Mouse (Mus musculus) heart, embryonic 13.5 days (tissue): ENCODE data around the gene Fbxo3. TPM values are rescaled to one million over a fixed set of nuclear protein-coding genes. Genes with fewer than 3 reads are reported as not detected.

Experiments used
- ATAC-seq: fragments of 200-750 bp; cut with Nextera tagmentation; 2 replicates; pipeline ENCODE4 v1.8.0; 2017; ENCODE audit warnings: moderate TSS enrichment; ENCODE audit not compliant: insufficient number of reproducible peaks, low FRiP score, low TSS enrichment; ENCODE audit errors: extremely low read depth
- H3K27ac ChIP-seq: fragments of 300-500 bp; sonication (generic); replicated peaks from 2 replicates; pipeline ENCODE4 v1.5.1; 2015; ENCODE audit warnings: moderate library complexity, mild to moderate bottlenecking, inconsistent platforms
- H3K27me3 ChIP-seq: fragments of 300-500 bp; sonication (generic); replicated peaks from 2 replicates; pipeline ENCODE4 v1.6.1; 2015; ENCODE audit warnings: mild to moderate bottlenecking, inconsistent platforms
- H3K36me3 ChIP-seq: fragments of 300-500 bp; sonication (generic); 2 replicates; pipeline ENCODE4 v1.6.1; 2015; ENCODE audit warnings: mild to moderate bottlenecking, inconsistent platforms
- H3K4me1 ChIP-seq: fragments of 300-500 bp; sonication (generic); 2 replicates; pipeline ENCODE4 v1.6.1; 2015; ENCODE audit warnings: inconsistent platforms
- H3K4me2 ChIP-seq: fragments of 300-500 bp; sonication (generic); 2 replicates; pipeline ENCODE4 v1.6.1; 2015; ENCODE audit warnings: inconsistent platforms, mild to moderate bottlenecking, moderate library complexity
- H3K4me3 ChIP-seq: fragments of 300-500 bp; sonication (generic); 2 replicates; pipeline ENCODE4 v1.5.1; 2015; ENCODE audit warnings: moderate library complexity, mild to moderate bottlenecking, inconsistent platforms
- H3K9ac ChIP-seq: fragments of 300-500 bp; sonication (generic); 2 replicates; pipeline ENCODE4 v1.6.1; 2015; ENCODE audit warnings: inconsistent platforms, mild to moderate bottlenecking, moderate library complexity
- H3K9me3 ChIP-seq: fragments of 300-500 bp; sonication (generic); 2 replicates; pipeline ENCODE4 v1.6.1; 2016; ENCODE audit warnings: inconsistent platforms
- WGBS: fragments of 180-500 bp; shearing (Covaris S2); methylation state at CpG from one replicate; pipeline ENCODE4 v1.1.7; 2015; ENCODE audit warnings: mixed read lengths; 5-methylcytosine and 5-hydroxymethylcytosine counted together
- polyA plus RNA-seq: library from polyadenylated mRNA; unstranded; fragments of >200 nt; fragmentation: Nextera tagmentation; extraction: Ambion mirVana; gene quantifications from 2 replicates; pipeline ENCODE4 v1.2.1, GENCODE M21; 2015

Gene Fbxo3
- polyA plus RNA-seq, 1 experiment from 2014 or later, result 37.2 TPM

DNA sequence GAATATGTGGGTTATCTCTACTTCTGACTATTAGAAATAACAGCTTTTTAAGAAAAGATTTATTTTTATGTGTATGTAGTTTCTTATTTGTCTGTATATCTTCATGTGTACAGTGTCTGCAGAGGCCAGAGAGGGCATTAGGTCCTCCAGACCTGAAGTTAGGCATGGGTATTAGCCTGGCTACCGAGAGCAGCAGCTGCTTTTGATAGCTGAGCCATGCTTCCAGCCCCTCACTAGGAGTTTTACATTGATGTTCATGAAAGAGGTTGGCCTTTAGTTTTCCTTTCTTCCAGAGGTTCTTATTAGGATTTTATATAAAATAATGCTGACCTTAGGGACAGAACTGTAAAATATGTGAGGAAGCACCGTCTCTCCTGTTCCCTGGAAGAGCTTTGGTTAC, 10.7 kb downstream of the Fbxo3 start:
- WGBS, result 70% methylated on average over 2 of the region's 2 CpGs
- Histone ChIP-seq H3K27ac (no peak overlapping the region), H3K4me3 (no peak overlapping the region), H3K9ac (no peak overlapping the region), H3K9me3 (no peaks in the 10 kb centered on the region), H3K36me3 (peaks cover 77% of the 10 kb centered on the region), H3K27me3 (no peaks in the 10 kb centered on the region), H3K4me1 (0 out of 2 replicates have a peak, but pooled peaks cover 4% of the 10 kb centered on the region), H3K4me2 (no peak overlapping the region)
- no peak for ATAC-seq

- peaks cover 68% of the 10 kb centered on the region for H3K36me3 ChIP-seq
- no peak for ATAC-seq
- 60% methylated on average over 5 of the region's 5 CpGs for WGBS
Measured at GRCm38 (mm10) chr2:104041632-104042031, 14.1 kb downstream of the Fbxo3 start.

DNA sequence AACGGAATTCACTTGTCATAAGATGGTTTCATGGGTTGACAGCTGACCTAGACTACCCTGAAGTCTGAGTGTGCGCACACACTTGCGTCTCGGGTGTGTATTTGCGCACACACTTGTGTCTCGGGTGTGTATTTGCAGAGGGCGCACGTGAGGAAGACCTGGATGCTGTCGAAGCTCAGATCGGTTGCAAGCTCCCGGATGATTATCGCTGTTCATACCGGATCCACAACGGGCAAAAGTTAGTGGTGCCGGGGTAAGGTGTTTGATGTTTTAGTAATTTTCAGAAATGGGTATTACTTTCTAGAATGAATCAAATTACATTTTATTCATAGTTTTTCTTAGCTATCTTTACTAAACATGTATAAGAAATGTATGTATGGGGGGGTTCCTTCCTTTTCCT, 15.2 kb downstream of the Fbxo3 start:
- H3K27ac ChIP-seq, result no peak overlapping the region
- H3K9me3 ChIP-seq, result no peaks in the 10 kb centered on the region
- no peak overlapping the region for H3K4me3 ChIP-seq
- ATAC-seq, result no peak
- no peak overlapping the region for H3K4me2 ChIP-seq
- H3K36me3 ChIP-seq, result peaks cover 64% of the 10 kb centered on the region
- no peaks in the 10 kb centered on the region for H3K27me3 ChIP-seq
- WGBS, result 92% methylated on average over 15 of the region's 15 CpGs
- no peak overlapping the region for H3K9ac ChIP-seq
- H3K4me1 ChIP-seq, result peaks cover 6% of the 10 kb centered on the region; the same call in 1 of the 2 replicates

More at GRCm38 (mm10) chr2:104041632-104042031, 14.1 kb downstream of the Fbxo3 start:
- peaks cover 6% of the 10 kb centered on the region; the same call in 1 of the 2 replicates for H3K4me1 ChIP-seq
- H3K9ac ChIP-seq, result no peak overlapping the region
- H3K9me3 ChIP-seq, result no peaks in the 10 kb centered on the region
- no peaks in the 10 kb centered on the region for H3K27me3 ChIP-seq
- no peak overlapping the region for H3K27ac ChIP-seq
- no peak overlapping the region for H3K4me3 ChIP-seq
- no peak overlapping the region for H3K4me2 ChIP-seq

DNA sequence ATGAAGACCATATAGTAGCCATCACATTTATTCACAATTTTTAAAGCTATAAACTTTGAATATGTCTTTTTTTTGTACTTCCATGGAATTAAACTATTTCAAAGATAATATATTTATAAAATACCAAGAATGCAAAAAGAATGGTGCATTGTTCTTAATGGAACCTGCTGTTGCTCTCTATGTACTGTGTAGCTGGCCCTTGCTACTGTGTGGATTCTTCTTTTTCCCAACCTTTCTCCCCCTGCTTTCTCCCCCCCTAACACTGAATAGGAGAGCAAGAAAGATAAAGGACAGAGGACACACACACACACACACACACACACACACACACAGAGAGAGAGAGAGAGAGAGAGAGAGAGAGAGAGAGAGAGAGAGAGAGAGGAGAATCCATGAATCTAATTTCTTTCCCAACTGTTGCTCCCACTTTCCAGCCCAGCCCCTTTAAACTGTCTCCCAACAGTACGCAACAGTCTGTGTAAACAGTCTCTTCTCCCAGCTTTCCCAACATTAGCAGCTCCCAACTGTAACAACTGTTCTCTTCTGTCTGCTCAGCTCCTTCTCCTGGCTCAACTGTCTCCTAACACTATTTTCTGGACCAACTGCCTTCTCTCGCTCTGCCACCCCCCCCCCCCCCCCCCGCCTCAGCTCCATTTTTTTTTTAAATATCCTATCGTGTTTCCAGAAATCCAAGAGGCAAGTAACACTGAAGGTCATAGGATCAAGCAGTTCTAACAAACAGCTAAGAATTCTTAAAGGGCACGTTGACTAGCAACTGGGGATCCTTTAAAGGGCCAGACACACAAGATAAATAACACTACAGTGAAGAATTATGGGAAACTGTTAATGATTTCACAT, 16.3 kb downstream of the Fbxo3 start:
- Histone ChIP-seq H3K9ac (no peak overlapping the region), H3K4me3 (no peak overlapping the region), H3K36me3 (peaks cover 66% of the 10 kb centered on the region), H3K4me1 (peaks cover 6% of the 10 kb centered on the region; the same call in 1 of the 2 replicates), H3K9me3 (no peaks in the 10 kb centered on the region), H3K4me2 (no peak overlapping the region), H3K27ac (no peak overlapping the region), H3K27me3 (no peaks in the 10 kb centered on the region)
- 60% methylated on average over 4 of the region's 5 CpGs for WGBS
- no peak for ATAC-seq

- no peaks in the 10 kb centered on the region for H3K9me3 ChIP-seq
- ATAC-seq, result no peak
- peaks cover 64% of the 10 kb centered on the region for H3K36me3 ChIP-seq
- WGBS, result 42% methylated on average over 1 of the region's 1 CpGs
- H3K9ac ChIP-seq, result no peak overlapping the region
- H3K4me3 ChIP-seq, result no peak overlapping the region
- H3K27ac ChIP-seq, result no peak overlapping the region
- no peak overlapping the region for H3K4me2 ChIP-seq
- H3K4me1 ChIP-seq, result peaks cover 6% of the 10 kb centered on the region; the same call in 1 of the 2 replicates
- no peaks in the 10 kb centered on the region for H3K27me3 ChIP-seq
Measured at GRCm38 (mm10) chr2:104044479-104045080, 17.1 kb downstream of the Fbxo3 start.

DNA sequence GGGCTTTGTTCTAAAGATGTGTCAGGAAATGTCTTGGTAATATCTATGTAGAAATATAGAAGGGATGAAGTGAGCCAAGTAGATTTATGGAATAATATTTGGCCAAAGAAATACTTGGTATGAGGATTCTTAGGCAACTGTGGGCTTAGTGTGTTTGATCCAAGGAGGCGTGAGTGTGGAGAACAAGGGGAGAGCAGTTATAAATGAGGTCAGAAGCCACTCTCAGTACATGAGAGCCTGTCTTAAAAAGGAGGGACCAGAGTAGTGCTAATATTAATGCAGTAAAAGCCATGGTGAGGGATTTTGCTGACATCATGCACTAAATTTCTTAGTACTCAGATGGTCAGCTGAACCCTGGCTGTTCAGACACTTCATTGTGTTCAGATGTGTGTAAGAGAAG, 30.9 kb downstream of the Fbxo3 start:
- WGBS, result 82% methylated on average over 1 of the region's 1 CpGs
- no peak overlapping the region for H3K4me2 ChIP-seq
- no peak for ATAC-seq

DNA sequence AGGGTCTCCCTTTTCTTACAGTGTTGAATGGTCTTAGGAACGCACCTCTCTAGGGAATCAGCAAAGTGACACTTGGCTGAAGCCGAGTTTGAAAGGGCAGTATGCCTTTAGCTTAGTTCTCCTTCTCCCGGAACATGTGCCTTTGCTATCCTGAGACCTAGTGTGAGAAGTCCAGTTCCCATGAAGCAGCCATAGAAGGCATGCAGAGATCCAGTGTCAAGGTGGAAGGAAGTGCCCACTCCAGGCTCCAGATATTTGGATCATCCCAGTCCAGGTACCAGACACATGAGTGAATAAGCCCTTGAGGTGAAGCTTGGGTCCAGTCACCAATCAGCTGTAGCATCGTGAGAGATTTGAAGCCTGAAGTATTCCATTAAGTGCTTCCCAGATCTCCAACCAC, 31.4 kb downstream of the Fbxo3 start:
- no peaks in the 10 kb centered on the region for H3K4me1 ChIP-seq
- no peaks in the 10 kb centered on the region for H3K9me3 ChIP-seq
- H3K27me3 ChIP-seq, result no peaks in the 10 kb centered on the region
- H3K4me3 ChIP-seq, result no peak overlapping the region
- no peak overlapping the region for H3K4me2 ChIP-seq
- ATAC-seq, result no peak
- peaks cover 73% of the 10 kb centered on the region for H3K36me3 ChIP-seq
- H3K9ac ChIP-seq, result no peak overlapping the region
- no peak overlapping the region for H3K27ac ChIP-seq
- WGBS, result 92% methylated on average over 4 of the region's 4 CpGs

More for the DNA sequence above, 30.9 kb downstream of the Fbxo3 start:
- Histone ChIP-seq H3K27me3 (no peaks in the 10 kb centered on the region), H3K9me3 (no peaks in the 10 kb centered on the region), H3K27ac (no peak overlapping the region), H3K4me1 (no peaks in the 10 kb centered on the region), H3K4me3 (no peak overlapping the region), H3K36me3 (peaks cover 75% of the 10 kb centered on the region), H3K9ac (no peak overlapping the region)

- no peak for ATAC-seq
- Histone ChIP-seq H3K4me3 (no peak overlapping the region), H3K9me3 (no peaks in the 10 kb centered on the region), H3K9ac (no peak overlapping the region), H3K4me1 (no peaks in the 10 kb centered on the region), H3K36me3 (peaks cover 64% of the 10 kb centered on the region), H3K4me2 (no peak overlapping the region), H3K27ac (no peak overlapping the region), H3K27me3 (no peaks in the 10 kb centered on the region)
- 77% methylated on average over 10 of the region's 10 CpGs for WGBS
Measured at GRCm38 (mm10) chr2:104059786-104060185, 32.3 kb downstream of the Fbxo3 start.

- WGBS, result 96% methylated on average over 6 of the region's 6 CpGs
- H3K36me3 ChIP-seq, result peaks cover 53% of the 10 kb centered on the region
- no peak for ATAC-seq
- no peaks in the 10 kb centered on the region for H3K27me3 ChIP-seq
- no peak overlapping the region for H3K4me3 ChIP-seq
- H3K4me2 ChIP-seq, result no peak overlapping the region
- H3K27ac ChIP-seq, result no peak overlapping the region
- H3K9me3 ChIP-seq, result no peaks in the 10 kb centered on the region
- no peak overlapping the region for H3K9ac ChIP-seq
- H3K4me1 ChIP-seq, result no peaks in the 10 kb centered on the region
Measured at GRCm38 (mm10) chr2:104060996-104061395, 33.5 kb downstream of the Fbxo3 start.

- no peak overlapping the region for H3K4me2 ChIP-seq
- H3K36me3 ChIP-seq, result peaks cover 50% of the 10 kb centered on the region
- H3K4me3 ChIP-seq, result no peak overlapping the region
- H3K4me1 ChIP-seq, result no peaks in the 10 kb centered on the region
- no peaks in the 10 kb centered on the region for H3K27me3 ChIP-seq
- no peak overlapping the region for H3K27ac ChIP-seq
- no peak for ATAC-seq
- H3K9me3 ChIP-seq, result no peaks in the 10 kb centered on the region
- H3K9ac ChIP-seq, result no peak overlapping the region
Measured at GRCm38 (mm10) chr2:104062665-104063064, 35.1 kb downstream of the Fbxo3 start.

GRCm38 (mm10) chr2:104064152-104064551, 36.6 kb downstream of the Fbxo3 start:
- H3K4me2 ChIP-seq, result no peak overlapping the region
- 74% methylated on average over 2 of the region's 2 CpGs for WGBS
- peaks cover 40% of the 10 kb centered on the region for H3K36me3 ChIP-seq

More at GRCm38 (mm10) chr2:104064152-104064551, 36.6 kb downstream of the Fbxo3 start:
- no peak overlapping the region for H3K9ac ChIP-seq
- H3K27ac ChIP-seq, result no peak overlapping the region
- peaks cover 4% of the 10 kb centered on the region; the same call in 1 of the 2 replicates for H3K4me1 ChIP-seq
- H3K27me3 ChIP-seq, result no peaks in the 10 kb centered on the region
- no peak overlapping the region for H3K4me3 ChIP-seq
- ATAC-seq, result no peak
- H3K9me3 ChIP-seq, result no peaks in the 10 kb centered on the region
